Mouse (Mus musculus): ENCODE measurements around the gene Tesk1. TPM values are rescaled to one million over a fixed set of nuclear protein-coding genes. Genes with fewer than 3 reads are reported as not detected.

Gene Tesk1
- total and polyA plus RNA-seq, 2 experiments: 3.0 to 28.3 TPM

- no peak overlapping the region for H3K9ac ChIP-seq (ENCODE audit: low read depth, low read length)
- no peak overlapping the region for H3K4me3 ChIP-seq (ENCODE audit: insufficient read depth, low read depth, low read length)
- H3K27ac ChIP-seq (replicated peaks; ENCODE audit: insufficient read depth, low read depth, low read length): no peak overlapping the region
- H3K4me1 ChIP-seq (ENCODE audit: control insufficient read depth, insufficient read depth, low read length): no peaks in the 10 kb centered on the region; the same call in 1 of the 2 replicates
- 40% methylated on average over 8 of the region's 8 CpGs for WGBS
- H3K27me3 ChIP-seq (ENCODE audit: control insufficient read depth, insufficient read depth, low read length): 0 out of 2 replicates have a peak, but pooled peaks cover 6% of the 10 kb centered on the region
- no peak for DNase-seq (ENCODE audit: extremely low read depth, low read depth, low spot score)
- no peaks in the 10 kb centered on the region for H3K36me3 ChIP-seq (ENCODE audit: control insufficient read depth, insufficient read depth, low read length)
- TF ChIP-seq POLR2A (IDR thresholded peaks at IDR 0.05; ENCODE audit: extremely low read depth, insufficient read depth, low read length): no peak
- no peak for TF ChIP-seq CTCF (IDR thresholded peaks at IDR 0.05; ENCODE audit: low read depth, low read length)
- H3K79me2 ChIP-seq (ENCODE audit: control insufficient read depth, insufficient read depth, low read length): no peaks in the 10 kb centered on the region
These were observed 15.4 kb downstream of the Tesk1 start for GRCm38 (mm10) chr4:43457124-43457523.

DNA sequence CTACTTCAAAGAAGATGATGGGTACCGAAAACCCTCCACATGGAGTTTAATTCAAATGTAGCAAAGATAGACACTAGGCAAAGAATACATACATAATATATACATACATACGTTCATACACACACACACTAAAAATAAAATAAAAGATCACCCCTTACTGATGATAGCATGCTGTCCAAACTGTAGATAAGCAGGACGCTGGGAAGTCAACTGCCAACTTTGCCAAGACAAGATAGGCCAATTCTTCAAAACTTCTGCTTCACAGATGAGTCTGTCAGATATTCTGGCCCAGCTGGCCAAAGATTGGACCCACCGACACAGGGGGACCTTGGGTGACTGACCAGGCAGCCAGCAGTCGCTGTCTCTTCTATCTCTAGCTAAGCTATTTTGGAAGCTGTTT lies 21.4 kb downstream of the Tesk1 start:
- Histone ChIP-seq H3K36me3 (ENCODE audit: control insufficient read depth, insufficient read depth, low read length) (no peaks in the 10 kb centered on the region), H3K9ac (ENCODE audit: low read depth, low read length) (no peak overlapping the region), H3K27me3 (ENCODE audit: control insufficient read depth, insufficient read depth, low read length) (no peaks in the 10 kb centered on the region), H3K4me1 (ENCODE audit: control insufficient read depth, insufficient read depth, low read length) (no peaks in the 10 kb centered on the region), H3K4me3 (ENCODE audit: insufficient read depth, low read depth, low read length) (no peak overlapping the region), H3K79me2 (ENCODE audit: control insufficient read depth, insufficient read depth, low read length) (no peaks in the 10 kb centered on the region), H3K27ac (replicated peaks; ENCODE audit: insufficient read depth, low read depth, low read length) (no peak overlapping the region)
- WGBS: 92% methylated on average over 5 of the region's 5 CpGs
- TF ChIP-seq CTCF (IDR thresholded peaks at IDR 0.05; ENCODE audit: low read depth, low read length) (no peak), POLR2A (IDR thresholded peaks at IDR 0.05; ENCODE audit: extremely low read depth, insufficient read depth, low read length) (no peak)
- DNase-seq (ENCODE audit: extremely low read depth, low read depth, low spot score): no peak

DNA sequence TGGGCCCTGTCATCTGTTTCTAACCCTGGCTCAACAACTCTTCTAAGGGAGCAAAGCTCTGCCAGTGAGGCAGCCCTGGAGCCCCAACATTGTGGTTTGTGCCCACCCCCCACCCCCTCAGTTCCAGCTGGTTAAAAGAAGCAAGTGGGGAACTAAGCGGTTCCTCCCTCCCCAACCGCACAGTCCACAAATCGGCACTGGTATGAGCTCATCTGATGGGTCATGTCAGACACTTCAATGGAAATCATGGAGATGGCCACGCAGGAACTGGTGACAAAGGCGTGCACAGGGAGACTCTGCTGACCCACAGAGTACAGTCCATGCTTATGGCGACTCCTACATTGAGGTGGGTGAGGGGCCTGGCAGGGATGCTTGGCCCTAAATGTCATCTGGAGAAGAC lies 24.2 kb downstream of the Tesk1 start:
- Histone ChIP-seq H3K9ac (ENCODE audit: low read depth, low read length) (no peak overlapping the region), H3K27me3 (ENCODE audit: control insufficient read depth, insufficient read depth, low read length) (no peaks in the 10 kb centered on the region), H3K36me3 (ENCODE audit: control insufficient read depth, insufficient read depth, low read length) (no peaks in the 10 kb centered on the region), H3K4me3 (ENCODE audit: insufficient read depth, low read depth, low read length) (no peak overlapping the region), H3K79me2 (ENCODE audit: control insufficient read depth, insufficient read depth, low read length) (no peaks in the 10 kb centered on the region), H3K4me1 (ENCODE audit: control insufficient read depth, insufficient read depth, low read length) (no peaks in the 10 kb centered on the region), H3K27ac (replicated peaks; ENCODE audit: insufficient read depth, low read depth, low read length) (peak overlapping the region; percentile 54)
- WGBS: 85% methylated on average over 6 of the region's 6 CpGs
- TF ChIP-seq CTCF (IDR thresholded peaks at IDR 0.05; ENCODE audit: low read depth, low read length) (no peak), POLR2A (IDR thresholded peaks at IDR 0.05; ENCODE audit: extremely low read depth, insufficient read depth, low read length) (no peak)
- DNase-seq (ENCODE audit: extremely low read depth, low read depth, low spot score): no peak

- H3K79me2 ChIP-seq (ENCODE audit: control insufficient read depth, insufficient read depth, low read length): no peaks in the 10 kb centered on the region
- no peaks in the 10 kb centered on the region for H3K36me3 ChIP-seq (ENCODE audit: control insufficient read depth, insufficient read depth, low read length)
- DNase-seq (ENCODE audit: extremely low read depth, low read depth, low spot score): no peak
- TF ChIP-seq POLR2A (IDR thresholded peaks at IDR 0.05; ENCODE audit: extremely low read depth, insufficient read depth, low read length) (no peak), CTCF (IDR thresholded peaks at IDR 0.05; ENCODE audit: low read depth, low read length) (no peak)
- no peaks in the 10 kb centered on the region for H3K4me1 ChIP-seq (ENCODE audit: control insufficient read depth, insufficient read depth, low read length)
- H3K27ac ChIP-seq (replicated peaks; ENCODE audit: insufficient read depth, low read depth, low read length): no peak overlapping the region
- no peak overlapping the region for H3K9ac ChIP-seq (ENCODE audit: low read depth, low read length)
- H3K27me3 ChIP-seq (ENCODE audit: control insufficient read depth, insufficient read depth, low read length): no peaks in the 10 kb centered on the region
- H3K4me3 ChIP-seq (ENCODE audit: insufficient read depth, low read depth, low read length): no peak overlapping the region
- WGBS: 87% methylated on average over 7 of the region's 7 CpGs
These were observed 25.1 kb downstream of the Tesk1 start for GRCm38 (mm10) chr4:43466872-43467271.

- WGBS: 87% methylated on average over 10 of the region's 10 CpGs
- peak; percentile 37 for DNase-seq (ENCODE audit: extremely low read depth, low read depth, low spot score)
- no peak for TF ChIP-seq POLR2A (IDR thresholded peaks at IDR 0.05; ENCODE audit: extremely low read depth, insufficient read depth, low read length)
- Histone ChIP-seq H3K79me2 (ENCODE audit: control insufficient read depth, insufficient read depth, low read length) (no peaks in the 10 kb centered on the region), H3K27ac (replicated peaks; ENCODE audit: insufficient read depth, low read depth, low read length) (0 out of 2 replicates have a peak overlapping the region, but pooled peaks have one; percentile 12), H3K9ac (ENCODE audit: low read depth, low read length) (no peak overlapping the region), H3K4me1 (ENCODE audit: control insufficient read depth, insufficient read depth, low read length) (no peaks in the 10 kb centered on the region), H3K27me3 (ENCODE audit: control insufficient read depth, insufficient read depth, low read length) (no peaks in the 10 kb centered on the region), H3K36me3 (ENCODE audit: control insufficient read depth, insufficient read depth, low read length) (no peaks in the 10 kb centered on the region), H3K4me3 (ENCODE audit: insufficient read depth, low read depth, low read length) (no peak overlapping the region)
These were observed 28.6 kb downstream of the Tesk1 start for GRCm38 (mm10) chr4:43470301-43470700.

- TF ChIP-seq POLR2A (IDR thresholded peaks at IDR 0.05; ENCODE audit: extremely low read depth, insufficient read depth, low read length): no peak
- no peak for TF ChIP-seq CTCF (IDR thresholded peaks at IDR 0.05; ENCODE audit: low read depth, low read length)
- no peaks in the 10 kb centered on the region for H3K79me2 ChIP-seq (ENCODE audit: control insufficient read depth, insufficient read depth, low read length)
- H3K27me3 ChIP-seq (ENCODE audit: control insufficient read depth, insufficient read depth, low read length): no peaks in the 10 kb centered on the region
- WGBS: 74% methylated on average over 1 of the region's 1 CpGs
- no peak overlapping the region for H3K9ac ChIP-seq (ENCODE audit: low read depth, low read length)
- H3K27ac ChIP-seq (replicated peaks; ENCODE audit: insufficient read depth, low read depth, low read length): no peak overlapping the region
- no peak for DNase-seq (ENCODE audit: extremely low read depth, low read depth, low spot score)
- H3K4me3 ChIP-seq (ENCODE audit: insufficient read depth, low read depth, low read length): no peak overlapping the region
- H3K36me3 ChIP-seq (ENCODE audit: control insufficient read depth, insufficient read depth, low read length): no peaks in the 10 kb centered on the region
- H3K4me1 ChIP-seq (ENCODE audit: control insufficient read depth, insufficient read depth, low read length): 0 out of 2 replicates have a peak, but pooled peaks cover 2% of the 10 kb centered on the region
These were observed 31.9 kb downstream of the Tesk1 start for GRCm38 (mm10) chr4:43473636-43474035.

Data from liver, adult 2 months (tissue).